Mouse (Mus musculus) yolk sac, embryonic 10.5 days (tissue): ENCODE data around the gene Myt1.

Source experiments
- DNase-seq: peaks from one replicate; pipeline ENCODE4 v3.0.0-alpha.2; 2017; ENCODE audit warnings: low spot score

Gene Myt1

GRCm38 (mm10) chr2:181763006-181763830 is at the start of gene Myt1:
Gene Myt1 (plus strand): TSS chr2:181763332.
- DNase-seq: peak; percentile 1

- no peak for DNase-seq
Observed at GRCm38 (mm10) chr2:181713749-181714148, 49.4 kb upstream of the Myt1 start.

- DNase-seq: peak; percentile 13
Observed at GRCm38 (mm10) chr2:181714903-181715326, 48.2 kb upstream of the Myt1 start, which contains the start of gene Oprl1. Gene Oprl1 (plus strand): TSS chr2:181715016.

GRCm38 (mm10) chr2:181715382-181715781 is 47.8 kb upstream of the Myt1 start:
- DNase-seq: no peak

GRCm38 (mm10) chr2:181716991-181717390 is 46.1 kb upstream of the Myt1 start:
- DNase-seq: no peak

- no peak for DNase-seq
Observed at GRCm38 (mm10) chr2:181720061-181720460, 43.1 kb upstream of the Myt1 start.

- no peak for DNase-seq
Observed at GRCm38 (mm10) chr2:181721200-181721599, 41.9 kb upstream of the Myt1 start.

GRCm38 (mm10) chr2:181722213-181722612 is 40.9 kb upstream of the Myt1 start:
- DNase-seq: no peak

- DNase-seq: no peak
Observed at GRCm38 (mm10) chr2:181727659-181728262, 35.4 kb upstream of the Myt1 start.

- DNase-seq: no peak
Observed at GRCm38 (mm10) chr2:181730051-181730450, 33.1 kb upstream of the Myt1 start.

GRCm38 (mm10) chr2:181752626-181753025 is 10.5 kb upstream of the Myt1 start:
- DNase-seq: no peak

- no peak for DNase-seq
Observed at GRCm38 (mm10) chr2:181758147-181758725, 4.9 kb upstream of the Myt1 start.

GRCm38 (mm10) chr2:181759041-181759440 is 4.1 kb upstream of the Myt1 start:
- no peak for DNase-seq

GRCm38 (mm10) chr2:181763886-181764527 is 875 bp downstream of the Myt1 start:
- DNase-seq: no peak

- DNase-seq: peak; percentile 29
Observed at GRCm38 (mm10) chr2:181764600-181764999, 1.5 kb downstream of the Myt1 start.

GRCm38 (mm10) chr2:181765251-181765650 is 2.1 kb downstream of the Myt1 start:
- DNase-seq: no peak

- no peak for DNase-seq
Observed at GRCm38 (mm10) chr2:181766672-181767557, 3.8 kb downstream of the Myt1 start.

- no peak for DNase-seq
Observed at GRCm38 (mm10) chr2:181768451-181768850, 5.3 kb downstream of the Myt1 start.

GRCm38 (mm10) chr2:181769397-181769796 is 6.3 kb downstream of the Myt1 start:
- no peak for DNase-seq

GRCm38 (mm10) chr2:181773203-181773602 is 10.1 kb downstream of the Myt1 start:
- DNase-seq: no peak

- DNase-seq: no peak
Observed at GRCm38 (mm10) chr2:181775786-181776185, 12.7 kb downstream of the Myt1 start.
